Mouse (Mus musculus) ES-E14 (cell line): ENCODE results near the gene AL732309.1. TPM values are rescaled to one million over a fixed set of nuclear protein-coding genes. Genes with fewer than 3 reads are reported as not detected.
A peak's percentile ranks its signal among the peaks of the same experiment; 100 is the strongest.
"Not testable (repeated sequence)": the region's sequence is repeated elsewhere in the genome, so short reads cannot be mapped to it uniquely, and the experiment has no call there.

ENCODE experiments used
- DNase-seq: peaks from one replicate; pipeline ENCODE4 v3.0.0-alpha.2; 2013; ENCODE audit warnings: low read depth, low spot score
- H3K27ac ChIP-seq: 2 replicates; pipeline ENCODE4 v1.5.1; 2012; ENCODE audit warnings: low read depth, mild to moderate bottlenecking, low read length, moderate library complexity, mixed read lengths; ENCODE audit not compliant: poor library complexity, insufficient read depth, severe bottlenecking
- H3K36me3 ChIP-seq: 2 replicates; pipeline ENCODE4 v1.6.1; 2012; ENCODE audit warnings: mild to moderate bottlenecking, low read length, moderate library complexity, mixed read lengths; ENCODE audit not compliant: control insufficient read depth, poor library complexity, insufficient read depth, severe bottlenecking
- H3K4me1 ChIP-seq, 2 experiments: fragments of 150-350 bp in 1 of 2; sonication (generic) in 1 of 2; 2 replicates each; pipeline ENCODE4 v1.6.1; 2012; ENCODE audit warnings: low read length in 2 of 2, mild to moderate bottlenecking in 1 of 2, mixed read lengths in 1 of 2; ENCODE audit not compliant: control insufficient read depth in 2 of 2, insufficient read depth in 2 of 2, poor library complexity in 1 of 2
- H3K4me3 ChIP-seq, 2 experiments: fragments of 150-350 bp in 1 of 2; sonication (generic) in 1 of 2; 2 replicates each; pipeline ENCODE4 v1.5.1; 2012; ENCODE audit warnings: low read length in 2 of 2, low read depth in 1 of 2, mild to moderate bottlenecking in 1 of 2, mixed read lengths in 1 of 2; ENCODE audit not compliant: insufficient read depth in 1 of 2, poor library complexity in 1 of 2, severe bottlenecking in 1 of 2
- H3K9ac ChIP-seq: 2 replicates; pipeline ENCODE4 v1.6.1; 2012; ENCODE audit warnings: low read depth, mild to moderate bottlenecking, low read length, mixed read lengths; ENCODE audit not compliant: poor library complexity, insufficient read depth, severe bottlenecking
- H3K9me3 ChIP-seq: fragments of 150-350 bp; sonication (generic); 2 replicates; pipeline ENCODE4 v1.6.1; 2012; ENCODE audit warnings: low read depth, mild to moderate bottlenecking, low read length; ENCODE audit not compliant: control insufficient read depth, insufficient read depth
- CHD2 ChIP-seq: IDR thresholded peaks from 2 replicates; pipeline ENCODE4 v1.6.1; 2014; ENCODE audit warnings: mild to moderate bottlenecking, low read depth, low read length, inconsistent platforms
- HCFC1 ChIP-seq: IDR thresholded peaks from 2 replicates; pipeline ENCODE4 v1.6.1; 2012; ENCODE audit warnings: low read length, inconsistent platforms, borderline replicate concordance; ENCODE audit not compliant: insufficient read depth
- MAFK ChIP-seq: IDR thresholded peaks from 2 replicates; pipeline ENCODE4 v1.6.1; 2014; ENCODE audit warnings: mild to moderate bottlenecking, low read depth, low read length, inconsistent platforms; ENCODE audit not compliant: insufficient read depth
- ZC3H11A ChIP-seq: IDR thresholded peaks from 2 replicates; pipeline ENCODE4 v1.6.1; 2012; ENCODE audit warnings: low read depth, mild to moderate bottlenecking, inconsistent platforms, low read length, borderline replicate concordance
- ZNF384 ChIP-seq: IDR thresholded peaks from 2 replicates; pipeline ENCODE4 v1.6.1; 2012; ENCODE audit warnings: low read depth, low read length, inconsistent platforms
- in situ Hi-C, 2 experiments: fragments of 600-800 bp; cut with MboI; formaldehyde crosslinking; loops; one replicate each; pipeline ENCODE4 v1.15.1; 2025; ENCODE audit warnings: low sequenced_read_pairs in 2 of 2, inconsistent platforms in 1 of 2; ENCODE audit not compliant: unreplicated experiment in 2 of 2
- total RNA-seq: library from RNA; depleted of rRNA; stranded (reverse); fragments of 300-350 nt; gene quantifications from 2 replicates; pipeline ENCODE4 v1.2.3, GENCODE M21; 2012

AL732309.1 gene
- total RNA-seq, 1 experiment, result 14.5 TPM

DNA sequence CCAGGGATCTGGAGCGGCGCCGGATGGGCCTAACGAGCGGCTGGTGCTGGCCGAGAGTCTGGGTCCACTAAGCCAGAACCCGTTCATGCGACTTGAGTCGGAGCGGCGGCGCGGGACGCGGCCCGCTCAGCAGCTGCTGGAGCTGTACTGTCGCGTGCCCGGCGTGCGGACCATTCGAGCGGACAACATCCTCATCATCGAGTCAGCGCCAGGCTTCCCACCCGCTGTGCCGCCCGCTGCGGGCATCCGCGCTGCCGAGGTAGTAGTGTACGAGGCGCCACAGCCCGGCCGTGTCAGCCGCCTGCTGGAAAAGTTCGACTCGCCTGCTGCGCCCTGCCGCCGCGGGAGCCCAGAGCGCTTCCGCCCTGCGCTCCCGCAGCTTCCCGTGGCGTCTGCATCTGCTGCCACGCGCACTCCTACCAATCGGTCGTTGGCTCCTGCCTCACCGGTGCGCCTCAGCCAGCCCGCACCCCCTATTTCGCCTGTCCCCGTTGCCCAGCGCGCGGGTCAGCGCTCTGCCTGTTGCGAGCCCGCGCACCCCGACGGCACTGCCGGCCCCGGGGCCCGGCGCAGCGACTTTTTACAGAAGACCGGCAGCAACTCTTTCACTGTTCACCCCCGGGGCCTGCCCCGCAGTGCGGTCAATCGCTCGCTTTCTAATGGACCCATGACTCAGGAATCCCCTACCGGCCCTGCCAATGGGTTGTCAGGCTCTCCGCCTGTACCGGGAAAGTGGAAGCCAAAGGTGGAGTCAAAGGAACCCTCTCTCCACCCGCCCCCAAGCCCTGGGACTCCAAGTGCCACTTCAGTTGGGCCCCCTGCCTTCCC is 16.3 kb upstream of the AL732309.1 start:
- Histone ChIP-seq H3K9ac (peak overlapping the region; percentile 86), H3K4me3 (peak overlapping the region; percentile 87 to 90), H3K4me1 (peaks cover 0 to 12% of the 10 kb centered on the region in 2 experiments; a peak in 1 of 4 replicates), H3K27ac (peak overlapping the region; percentile 22; the same call in 1 of the 2 replicates), H3K36me3 (peaks cover 2% of the 10 kb centered on the region; the same call in 1 of the 2 replicates), H3K9me3 (no peaks in the 10 kb centered on the region)
- in situ Hi-C loops, result no loop called here
- TF ChIP-seq HCFC1 (no peak), ZC3H11A (no peak), ZNF384 (no peak), MAFK (no peak), CHD2 (no peak)
- DNase-seq, result no peak

DNA sequence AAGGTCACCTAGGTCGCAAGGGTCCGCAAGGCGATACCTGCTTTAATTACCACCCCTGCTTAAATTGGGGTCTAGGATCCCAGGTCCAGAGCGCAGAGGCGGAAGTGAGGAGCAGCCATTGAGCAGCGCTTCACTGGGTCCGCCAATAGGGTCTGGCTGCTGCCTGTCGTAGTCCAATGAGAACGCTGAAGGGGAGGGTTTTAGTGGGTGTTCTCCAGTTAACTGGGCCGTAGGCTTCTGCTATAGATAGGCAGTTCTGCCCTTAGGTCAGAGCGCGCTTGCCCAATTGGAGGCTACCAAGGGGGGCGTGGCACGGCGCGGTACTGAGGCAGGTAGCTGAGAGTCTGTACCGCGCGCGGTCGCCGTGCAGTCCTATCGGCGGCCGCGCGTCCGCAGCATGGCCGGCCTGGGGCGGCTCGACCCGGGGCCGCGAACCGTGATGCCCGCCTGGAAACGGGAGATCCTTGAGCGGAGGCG is 15.7 kb upstream of the AL732309.1 start, which contains the start of gene Tprn:
Gene Tprn (plus strand): TSS at position 328 of the 477 bp plus-strand sequence.
- Histone ChIP-seq H3K9me3 (no peaks in the 10 kb centered on the region), H3K36me3 (peaks cover 2% of the 10 kb centered on the region; the same call in 1 of the 2 replicates), H3K9ac (peak within 1 kb of the TSS; percentile 86), H3K27ac (peak within 1 kb of the TSS; percentile 49; the same call in 1 of the 2 replicates), H3K4me1 (peaks cover 0 to 11% of the 10 kb centered on the region in 2 experiments; a peak in 1 of 4 replicates), H3K4me3 (peak within 1 kb of the TSS; percentile 87 to 90)
- no peak for TF ChIP-seq ZNF384
- peak; percentile 91 for TF ChIP-seq CHD2
- peak; percentile 96 for DNase-seq
- in situ Hi-C loops, result no loop called here

DNA sequence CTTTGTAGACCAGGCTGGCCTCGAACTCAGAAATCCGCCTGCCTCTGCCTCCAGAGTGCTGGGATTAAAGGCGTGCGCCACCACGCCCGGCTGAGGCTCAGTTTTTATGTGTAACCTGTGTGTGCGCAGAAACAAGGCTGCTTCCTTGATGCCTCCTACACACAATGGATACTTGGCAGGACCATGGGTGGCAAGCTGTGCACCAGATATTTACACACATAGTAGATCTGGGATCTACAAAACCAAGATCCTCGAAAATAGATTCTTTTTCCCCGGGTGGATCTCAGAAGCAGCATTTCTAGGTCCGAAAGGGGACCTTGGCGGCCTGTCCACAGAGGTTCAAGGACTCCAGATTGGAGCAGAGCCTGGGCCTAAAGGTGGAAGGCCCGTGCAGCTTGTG is 15.2 kb upstream of the AL732309.1 start:
- Histone ChIP-seq H3K27ac (peak overlapping the region; percentile 49; the same call in 1 of the 2 replicates), H3K9me3 (no peaks in the 10 kb centered on the region), H3K9ac (peak overlapping the region; percentile 71; the same call in 1 of the 2 replicates), H3K4me1 (peaks cover 0 to 8% of the 10 kb centered on the region in 2 experiments; a peak in 1 of 4 replicates), H3K36me3 (peaks cover 2% of the 10 kb centered on the region; the same call in 1 of the 2 replicates), H3K4me3 (peak overlapping the region; percentile 53 to 78)
- TF ChIP-seq CHD2, result no peak
- no peak for TF ChIP-seq ZC3H11A
- TF ChIP-seq MAFK, result no peak
- no peak for TF ChIP-seq HCFC1
- TF ChIP-seq ZNF384, result no peak
- DNase-seq, result no peak
- in situ Hi-C loops, result no loop called here

DNA sequence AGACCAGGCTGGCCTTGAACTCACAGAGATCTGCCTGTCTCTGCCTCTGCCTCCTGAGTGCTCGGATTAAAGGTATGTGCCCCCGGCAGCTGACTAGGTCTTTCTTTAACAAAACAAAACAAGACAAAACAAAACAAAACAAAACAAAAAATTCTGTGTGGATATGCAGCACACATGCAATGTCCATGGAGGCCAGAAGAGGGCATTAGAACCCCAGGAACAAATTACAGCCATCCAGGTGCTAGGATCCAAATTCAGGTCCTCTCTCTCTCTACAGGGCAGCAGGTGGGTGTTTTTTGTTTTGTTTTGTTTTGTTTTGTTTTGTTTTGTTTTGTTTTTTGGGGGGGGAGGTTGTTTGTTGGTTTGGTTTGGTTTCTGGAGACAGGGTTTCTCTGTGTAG is 12.2 kb upstream of the AL732309.1 start:
- DNase-seq, result no peak
- no peak overlapping the region for H3K27ac ChIP-seq
- no peak overlapping the region; the same call in 1 of the 2 replicates for H3K9ac ChIP-seq
- H3K36me3 ChIP-seq, result no peaks in the 10 kb centered on the region
- H3K9me3 ChIP-seq, result no peaks in the 10 kb centered on the region
- H3K4me1 ChIP-seq, result peaks cover under 1 to 2% of the 10 kb centered on the region in 2 experiments; a peak in 2 of 4 replicates
- H3K4me3 ChIP-seq, result no peak overlapping the region
- in situ Hi-C loops, result no loop called here
- TF ChIP-seq ZC3H11A (peak; percentile 39; the same call in 1 of the 2 replicates), HCFC1 (no peak)

DNA sequence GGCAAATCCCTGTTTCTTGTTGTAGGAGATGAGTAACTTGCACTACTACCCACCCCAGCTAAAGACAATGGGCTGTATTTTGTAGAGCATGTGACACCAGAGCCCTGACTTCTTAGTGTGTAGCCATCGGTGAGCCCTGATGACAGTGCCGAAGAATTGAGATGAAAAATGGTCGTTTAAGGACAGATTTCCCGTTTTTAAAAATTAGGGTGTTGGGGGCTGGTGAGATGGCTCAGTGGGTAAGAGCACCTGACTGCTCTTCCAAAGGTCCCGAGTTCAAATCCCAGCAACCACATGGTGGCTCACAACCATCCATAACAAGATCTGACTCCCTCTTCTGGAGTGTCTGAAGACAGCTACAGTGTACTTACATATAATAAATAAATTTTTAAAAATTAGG is 10.6 kb upstream of the AL732309.1 start:
- H3K9me3 ChIP-seq, H3K27ac ChIP-seq, H3K4me3 ChIP-seq, H3K4me1 ChIP-seq, H3K36me3 ChIP-seq, in situ Hi-C loops, H3K9ac ChIP-seq, DNase-seq: not testable (repeated sequence)
